Mouse (Mus musculus) left cerebral cortex, adult 8-10 months (tissue): ENCODE data around the gene Adora2a. TPM values are rescaled to one million over a fixed set of nuclear protein-coding genes. Genes with fewer than 3 reads are reported as not detected.
"Not testable (repeated sequence)": the region's sequence is repeated elsewhere in the genome, so short reads cannot be mapped to it uniquely, and the experiment has no call there.

Experiments used
- DNase-seq, 2 experiments: peaks; one replicate each; pipeline ENCODE4 v3.0.0; 2022; ENCODE audit warnings: low spot score in 2 of 2
- total RNA-seq, 4 experiments: library from RNA; stranded (reverse); gene quantifications; 2 replicates each; pipeline ENCODE4 v1.2.4; 2022

Adora2a gene
- total RNA-seq, 4 experiments from 2014 or later, result 57.0 to 85.4 (median 75.0) TPM

- DNase-seq, result no peak
Measured at GRCm38 (mm10) chr10:75314190-75314980, 2.3 kb upstream of the Adora2a start.

GRCm38 (mm10) chr10:75315756-75316155, 921 bp upstream of the Adora2a start:
- no peak for DNase-seq

GRCm38 (mm10) chr10:75316472-75316871, 205 bp upstream of the Adora2a start:
- no peak for DNase-seq

- DNase-seq, result peak in 1 of 2 experiments; percentile 50
Measured at GRCm38 (mm10) chr10:75316908-75317761, 458 bp downstream of the Adora2a start.

GRCm38 (mm10) chr10:75318206-75318605, 1.5 kb downstream of the Adora2a start:
- DNase-seq, result no peak

- no peak for DNase-seq
Measured at GRCm38 (mm10) chr10:75320321-75320720, 3.6 kb downstream of the Adora2a start.

- DNase-seq, result no peak
Measured at GRCm38 (mm10) chr10:75322966-75323365, 6.3 kb downstream of the Adora2a start.

GRCm38 (mm10) chr10:75323986-75324385, 7.3 kb downstream of the Adora2a start:
- DNase-seq, result no peak

- DNase-seq, result no peak
Measured at GRCm38 (mm10) chr10:75324391-75324790, 7.7 kb downstream of the Adora2a start.

GRCm38 (mm10) chr10:75325821-75326220, 9.1 kb downstream of the Adora2a start:
- DNase-seq, result no peak

GRCm38 (mm10) chr10:75326553-75326952, 9.9 kb downstream of the Adora2a start:
- DNase-seq, result no peak

- no peak for DNase-seq
Measured at GRCm38 (mm10) chr10:75327081-75327480, 10.4 kb downstream of the Adora2a start.

- DNase-seq, result no peak
Measured at GRCm38 (mm10) chr10:75328201-75328704, 11.6 kb downstream of the Adora2a start.

- no peak for DNase-seq
Measured at GRCm38 (mm10) chr10:75332268-75332667, 15.6 kb downstream of the Adora2a start.

GRCm38 (mm10) chr10:75333176-75333776, 16.6 kb downstream of the Adora2a start:
- DNase-seq, result no peak

- DNase-seq, result no peak
Measured at GRCm38 (mm10) chr10:75334175-75334574, 17.5 kb downstream of the Adora2a start.

- DNase-seq, result no peak
Measured at GRCm38 (mm10) chr10:75335075-75335474, 18.4 kb downstream of the Adora2a start.

GRCm38 (mm10) chr10:75337231-75337630, 20.6 kb downstream of the Adora2a start:
- no peak for DNase-seq

- no peak for DNase-seq
Measured at GRCm38 (mm10) chr10:75338852-75339251, 22.2 kb downstream of the Adora2a start.

GRCm38 (mm10) chr10:75339377-75339776, 22.7 kb downstream of the Adora2a start:
- DNase-seq, result no peak

GRCm38 (mm10) chr10:75341936-75342335, 25.3 kb downstream of the Adora2a start:
- DNase-seq, result no peak

- DNase-seq, result not testable (repeated sequence)
Measured at GRCm38 (mm10) chr10:75344563-75344962, 27.9 kb downstream of the Adora2a start.
